Mouse (Mus musculus) right cerebral cortex, adult 2 months (tissue): Measurements from ENCODE around the gene Klf15.

ENCODE experiments used
- DNase-seq, 2 experiments: peaks; one replicate each; pipeline ENCODE4 v3.0.0; 2021 to 2022; ENCODE audit warnings: low spot score in 2 of 2

The Klf15 gene

DNA sequence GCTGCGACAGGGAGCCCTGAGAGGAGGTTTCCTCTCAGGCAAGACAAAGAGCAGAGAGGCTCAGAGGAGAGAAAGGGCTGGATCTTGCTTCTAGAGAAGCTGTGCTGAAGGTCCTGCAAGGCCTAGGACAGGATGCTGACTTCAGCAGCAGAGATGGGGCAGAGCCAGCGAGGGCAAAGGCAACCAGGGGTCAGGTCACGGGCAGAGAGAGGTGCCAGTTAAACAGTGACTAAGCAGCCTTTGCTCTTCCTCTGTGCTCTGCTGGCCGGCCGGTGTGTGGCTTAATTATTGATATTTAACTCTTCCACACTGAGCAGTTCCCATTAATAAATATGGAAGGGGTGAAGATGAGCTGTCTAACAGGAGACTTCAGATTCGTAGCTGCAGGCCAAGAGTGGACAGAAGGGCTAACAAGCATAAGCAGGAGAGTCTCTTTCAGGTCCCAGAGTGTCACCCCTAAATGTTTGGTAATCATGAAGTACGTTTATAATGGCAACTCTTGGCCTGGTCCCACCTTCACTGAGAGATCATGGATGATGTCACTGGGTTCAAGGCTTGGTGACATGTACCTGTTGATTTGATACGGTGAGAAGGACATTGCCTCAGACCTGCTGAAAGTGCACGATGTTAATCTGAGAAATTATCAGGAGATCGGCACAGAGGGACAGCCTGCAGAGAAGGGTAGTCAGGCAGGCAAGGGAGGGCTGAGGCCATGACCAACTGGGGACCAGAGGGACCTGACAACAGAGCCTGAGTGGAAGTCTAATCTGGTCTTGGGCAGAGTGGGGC, 29.8 kb downstream of the Klf15 start:
- DNase-seq, result no peak

DNA sequence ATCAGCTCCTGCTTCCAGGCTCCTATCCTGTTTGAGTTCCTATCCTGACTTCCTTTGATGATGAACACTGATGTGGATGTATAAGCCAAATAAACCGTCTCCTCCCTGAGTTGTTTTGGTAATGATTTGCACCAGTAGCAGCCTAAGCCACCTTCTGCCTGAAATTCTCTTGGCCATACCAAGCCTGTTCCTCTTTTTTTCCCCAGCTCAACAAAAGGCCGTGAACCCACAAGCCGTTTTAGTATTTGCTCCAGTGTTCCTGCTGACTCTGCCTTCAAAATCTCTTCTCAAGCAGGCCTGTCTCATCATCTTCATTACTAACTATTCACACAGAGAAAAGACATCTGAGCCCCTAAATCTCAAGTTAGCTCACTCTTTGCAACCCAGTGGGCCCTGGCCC, 31.8 kb downstream of the Klf15 start:
- DNase-seq, result no peak

DNA sequence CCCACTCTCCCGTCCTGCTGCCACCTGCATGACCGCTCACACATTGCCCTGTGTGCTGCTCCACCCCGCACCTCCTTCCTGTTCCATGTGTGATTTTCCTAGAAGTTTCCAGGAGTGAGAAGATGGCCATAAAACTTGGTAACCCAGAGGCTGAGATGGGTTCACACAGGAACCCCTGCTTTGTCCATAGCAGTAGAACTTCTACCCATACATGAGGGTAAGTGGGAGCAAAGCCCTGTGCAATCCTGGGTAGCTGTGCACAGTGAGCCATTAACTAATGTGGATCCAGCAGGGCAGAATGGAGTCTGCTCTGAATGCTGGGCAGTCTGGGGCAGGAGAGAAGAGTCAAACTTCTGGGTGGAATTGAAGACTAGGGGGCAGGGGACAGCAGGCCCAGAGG, 32.2 kb downstream of the Klf15 start:
- DNase-seq, result no peak

DNA sequence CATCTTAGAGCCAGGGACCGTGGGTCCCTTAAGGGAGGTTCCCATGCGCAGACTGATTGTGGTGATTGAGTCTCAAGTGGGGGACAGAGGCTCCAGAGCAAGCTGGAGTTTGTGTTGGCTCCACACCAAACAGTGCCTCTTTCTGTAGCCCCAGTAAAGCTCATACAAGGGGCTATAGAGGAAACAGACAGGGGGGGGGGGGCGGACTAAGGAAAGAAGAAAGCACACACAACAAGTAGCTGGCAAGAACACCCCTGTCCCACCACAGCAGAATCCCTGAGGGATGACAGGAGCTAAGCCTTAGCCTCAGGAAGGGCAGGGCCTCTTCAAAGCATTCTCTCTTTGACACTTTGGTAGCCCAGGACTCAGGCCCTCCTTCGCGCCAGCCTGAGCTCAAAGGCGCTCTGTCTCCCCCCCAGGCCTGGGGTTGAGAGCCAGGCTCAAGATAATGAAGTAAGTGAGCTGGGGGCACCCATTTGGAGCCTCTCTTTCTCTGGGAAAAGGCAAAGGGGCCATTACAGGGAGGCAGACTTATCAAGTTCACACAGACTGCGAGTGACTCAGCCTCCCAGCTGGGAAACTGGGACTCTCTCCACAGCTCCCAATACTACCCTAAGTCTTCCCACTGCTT, 33.0 kb downstream of the Klf15 start:
- no peak for DNase-seq

DNA sequence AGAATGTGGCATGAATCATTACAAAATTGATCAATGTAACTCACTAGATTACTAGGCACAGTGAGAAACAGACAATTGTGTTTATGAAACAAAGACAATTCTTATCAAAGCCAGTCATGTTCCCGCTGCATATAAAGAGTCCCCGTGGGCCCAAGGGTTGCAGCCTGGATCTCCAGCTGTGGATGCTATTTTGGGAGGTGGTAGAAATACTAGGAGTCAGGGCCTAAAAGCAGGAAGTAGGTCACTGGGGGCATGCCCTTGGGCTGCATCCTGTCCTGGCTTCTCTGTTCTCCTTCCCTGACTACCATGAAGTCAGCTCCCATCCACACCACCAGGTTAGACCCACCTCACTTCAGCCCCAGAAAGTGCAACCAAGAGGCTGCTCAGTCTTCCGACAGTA, 33.8 kb downstream of the Klf15 start:
- no peak for DNase-seq

DNA sequence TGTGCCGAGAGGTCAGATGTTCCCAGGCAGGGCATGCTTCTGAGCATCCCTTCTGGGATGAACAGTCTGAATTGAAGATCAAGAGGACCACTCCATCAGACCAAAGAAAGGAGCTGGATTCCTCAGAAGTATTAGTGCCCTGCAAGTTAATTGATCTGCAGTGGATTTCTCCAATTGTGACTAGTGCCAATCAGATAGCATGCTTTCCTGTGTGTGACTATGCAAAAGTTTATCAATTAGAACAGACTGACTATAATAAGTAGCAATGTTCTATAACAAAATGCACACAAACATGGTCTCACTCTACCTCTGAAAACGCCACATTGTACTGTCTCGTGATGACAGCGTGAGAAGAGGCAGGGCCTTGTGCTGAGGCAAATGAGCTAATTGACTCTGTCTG, 37.1 kb downstream of the Klf15 start:
- DNase-seq, result no peak

DNA sequence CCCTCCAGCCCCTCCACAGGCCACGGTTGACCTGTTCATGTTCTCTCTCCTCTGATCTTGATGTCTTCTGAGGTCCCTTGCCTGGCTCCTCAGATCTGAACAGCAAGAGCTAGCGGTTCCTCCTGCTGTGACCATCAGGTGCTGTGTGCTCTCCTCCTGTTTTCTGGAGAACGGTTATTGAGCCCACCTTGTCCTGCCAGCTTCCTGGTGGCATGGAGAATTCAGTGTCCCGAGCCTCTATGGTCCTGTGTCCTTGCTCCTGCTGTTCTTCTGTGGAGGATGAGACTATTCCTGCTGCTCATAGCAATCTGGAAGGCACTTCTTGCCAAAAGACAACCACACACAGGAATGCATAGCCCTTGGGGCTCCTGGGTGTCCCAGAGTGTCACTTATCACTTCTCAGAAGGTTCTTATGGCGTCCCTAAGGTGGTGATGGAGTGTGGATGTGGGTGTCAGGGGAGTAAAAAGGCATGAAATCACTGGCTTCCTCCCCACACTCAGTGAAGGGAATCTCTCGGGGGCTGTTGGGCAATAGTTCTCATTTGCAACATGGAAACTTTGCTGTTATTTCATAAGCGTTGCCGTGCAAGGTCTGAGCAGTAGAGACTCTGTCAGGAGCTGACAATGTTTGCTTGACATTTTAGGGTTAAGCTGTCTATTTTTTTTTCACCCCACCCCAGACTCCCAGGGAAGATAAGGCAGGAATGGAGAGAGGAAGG, 39.0 kb downstream of the Klf15 start:
- DNase-seq, result no peak

DNA sequence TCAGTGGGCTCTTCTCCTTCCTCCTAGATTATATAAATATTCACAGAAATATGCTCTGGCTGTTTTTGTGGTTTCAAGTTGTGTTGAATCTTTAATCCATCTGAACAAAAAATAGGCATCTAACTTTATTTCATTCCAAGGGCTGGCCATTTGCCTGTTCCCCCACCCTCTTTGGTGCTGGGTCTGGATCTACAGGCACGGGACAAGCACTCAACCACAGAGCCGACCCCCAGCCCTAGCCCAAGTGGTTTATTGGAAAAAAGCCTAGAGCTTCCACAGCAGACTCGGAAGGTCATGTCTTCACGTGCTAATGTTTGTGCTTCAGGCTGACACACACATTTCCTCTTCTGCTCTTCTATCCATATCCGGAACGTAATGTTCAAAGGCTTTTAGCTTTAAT, 43.5 kb downstream of the Klf15 start:
- no peak for DNase-seq

DNA sequence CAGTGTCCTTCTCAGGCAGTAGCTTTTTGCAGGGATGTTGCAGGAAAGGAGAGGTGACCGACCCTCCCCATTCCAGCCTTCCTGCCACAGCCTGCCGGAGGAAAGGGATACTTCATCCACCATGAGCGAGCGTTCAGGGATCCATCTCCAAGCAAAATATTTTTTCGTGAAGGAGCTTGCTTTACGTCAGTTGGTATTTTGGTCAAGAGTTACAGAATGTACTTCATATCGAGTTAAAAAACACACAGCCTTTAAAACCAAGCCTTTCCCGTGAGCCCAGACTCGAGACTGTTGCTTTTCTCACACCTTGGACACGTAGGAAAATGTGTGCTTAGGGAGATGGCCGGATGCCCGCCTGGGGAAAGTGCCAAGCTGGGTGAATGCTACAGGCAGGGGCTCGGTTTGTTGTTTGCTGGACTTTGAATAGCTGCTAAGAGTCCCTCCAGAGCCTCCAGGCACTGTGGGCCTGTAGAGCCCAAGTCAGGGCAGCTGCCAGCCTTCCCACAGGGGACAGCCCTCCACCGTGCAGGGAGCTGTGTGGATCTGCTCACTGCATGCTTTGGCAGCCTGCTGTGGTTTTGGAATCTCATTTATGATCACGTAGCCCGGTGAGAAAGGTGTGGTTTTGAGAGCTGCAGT, 44.4 kb downstream of the Klf15 start:
- peak; percentile 78 to 87 for DNase-seq

DNA sequence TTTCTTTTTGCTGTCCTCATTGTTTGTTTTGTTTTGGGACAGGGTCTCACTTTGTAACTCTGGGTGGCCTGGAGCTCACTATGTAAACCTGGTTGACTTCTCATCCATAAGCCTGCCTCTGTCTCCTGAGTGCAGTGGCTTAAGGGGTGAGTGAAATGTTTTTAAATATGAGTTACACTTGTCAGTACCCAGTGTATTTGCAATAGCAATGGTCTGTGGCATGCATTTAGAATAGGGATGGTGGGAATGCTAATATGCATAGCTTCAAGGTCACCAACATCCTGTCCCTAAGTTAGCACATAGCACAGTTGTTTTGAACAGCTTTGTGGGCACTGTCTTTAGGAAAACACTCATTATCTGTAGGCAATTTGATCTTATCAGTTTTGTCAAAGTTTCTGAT, 45.1 kb downstream of the Klf15 start:
- DNase-seq, result no peak

DNA sequence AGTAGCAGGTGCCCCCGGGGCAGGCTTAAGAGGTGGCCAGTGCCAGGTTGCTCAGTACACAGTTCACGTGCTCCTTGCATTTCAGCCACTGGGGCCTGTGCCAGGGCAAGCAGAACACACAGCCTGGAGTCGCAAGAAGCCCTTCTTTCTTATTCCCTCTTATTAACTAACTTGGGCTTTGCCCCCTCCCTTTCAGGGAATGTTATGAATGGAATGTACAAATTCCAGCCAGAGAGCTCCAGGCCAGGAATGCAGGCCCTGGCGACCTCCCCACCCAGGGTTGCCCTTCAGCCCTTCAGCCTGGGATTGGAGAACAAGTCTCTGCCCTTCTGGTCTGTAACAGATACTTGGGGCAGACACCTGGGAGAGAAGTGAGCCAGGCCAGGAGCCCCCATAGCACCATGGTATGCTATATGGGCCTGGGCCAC, 45.8 kb downstream of the Klf15 start:
- peak in 1 of 2 experiments; percentile 19 for DNase-seq

DNA sequence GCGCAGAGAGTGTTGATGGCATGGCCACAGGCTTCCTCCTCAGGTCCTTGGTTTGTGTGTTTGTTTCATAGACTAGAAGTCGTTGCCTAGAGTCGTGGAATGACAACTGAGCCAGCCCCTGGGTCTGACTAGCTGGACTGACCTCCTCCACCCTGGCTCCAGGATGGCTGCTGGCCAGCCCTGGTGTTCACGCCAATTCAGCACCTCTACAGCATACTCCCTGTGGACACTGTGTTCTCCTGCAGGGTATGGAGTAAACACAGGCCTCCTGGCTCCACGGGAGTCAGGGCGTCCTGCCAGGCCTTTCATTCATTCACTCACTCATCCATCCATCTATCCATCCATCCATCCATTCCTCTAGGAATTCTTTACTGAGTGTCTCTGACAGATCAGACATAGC, 46.7 kb downstream of the Klf15 start:
- DNase-seq, result no peak

DNA sequence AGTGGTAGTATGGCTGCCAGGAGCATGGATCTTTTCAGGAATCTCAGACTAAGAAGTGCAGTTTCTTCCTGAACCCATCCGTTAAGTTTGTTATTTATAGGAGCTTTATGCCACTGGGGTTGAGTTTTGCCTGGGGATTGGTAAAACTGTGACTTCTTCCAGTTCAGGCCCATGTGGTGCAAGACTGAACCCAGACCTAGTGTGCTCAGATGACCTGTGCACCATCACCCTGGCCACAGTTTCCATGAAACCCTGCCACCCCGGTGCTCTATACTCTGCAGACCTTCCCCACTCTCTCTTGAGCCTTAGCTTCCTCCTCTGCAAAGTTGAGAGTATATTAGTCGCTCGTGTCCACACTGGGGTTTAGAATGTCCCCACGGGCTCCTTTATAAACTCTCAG, 50.0 kb downstream of the Klf15 start:
- no peak for DNase-seq

DNA sequence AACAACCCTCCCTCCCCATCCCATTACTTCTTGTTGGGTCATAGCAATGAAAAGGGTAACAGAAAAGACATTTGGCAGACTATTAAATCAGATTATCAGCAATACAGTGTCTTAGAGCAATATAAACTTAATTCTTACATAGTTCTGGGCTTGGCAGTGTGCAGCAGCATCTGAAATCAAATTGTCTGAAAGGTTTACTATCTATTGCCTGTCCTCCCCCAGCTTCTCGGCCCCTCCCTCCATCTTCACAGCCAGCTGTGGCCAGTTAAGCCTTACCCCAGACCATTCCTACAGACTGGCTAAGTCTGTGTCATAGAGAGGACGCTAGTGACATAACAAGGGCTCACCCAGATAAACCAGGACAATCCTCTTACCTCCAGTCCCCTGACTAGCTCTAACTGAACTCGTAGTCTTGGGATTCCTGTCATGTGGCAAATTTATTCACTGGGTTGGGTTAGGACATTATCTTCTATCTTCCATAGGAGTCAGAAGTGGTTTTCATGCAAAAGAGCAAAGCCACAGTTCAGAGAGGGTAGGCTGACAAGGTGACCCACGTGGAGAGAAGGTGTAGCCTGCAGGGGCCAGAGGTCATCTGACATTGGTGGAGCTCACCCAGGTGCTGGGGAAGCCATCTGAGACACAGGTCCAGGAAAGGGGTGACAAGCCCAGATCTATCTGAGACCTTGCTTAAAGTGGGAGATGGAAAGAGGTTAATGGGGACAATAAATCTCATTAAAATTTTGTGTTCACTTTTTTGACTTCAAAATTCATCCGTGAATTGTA, 50.9 kb downstream of the Klf15 start:
- no peak for DNase-seq

DNA sequence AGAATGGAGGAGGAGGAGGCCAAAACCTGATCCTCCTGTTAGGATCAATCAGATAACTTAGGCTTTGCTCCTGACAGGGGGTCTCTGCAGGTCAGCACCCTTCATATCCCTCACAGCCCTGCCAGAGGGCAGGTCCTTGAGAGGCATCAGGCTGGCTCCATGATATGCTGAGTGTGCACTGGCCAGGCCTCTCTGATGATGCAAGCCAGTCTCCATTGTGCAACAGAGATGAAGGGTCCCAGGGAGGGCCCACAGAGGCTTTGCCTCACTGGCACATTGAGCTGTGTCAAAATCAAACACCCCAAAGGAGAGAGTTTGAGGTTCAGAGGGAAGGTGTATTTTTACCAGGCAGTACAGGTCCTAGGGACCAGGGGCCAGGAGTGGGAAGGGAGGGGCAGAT, 52.0 kb downstream of the Klf15 start:
- no peak for DNase-seq

DNA sequence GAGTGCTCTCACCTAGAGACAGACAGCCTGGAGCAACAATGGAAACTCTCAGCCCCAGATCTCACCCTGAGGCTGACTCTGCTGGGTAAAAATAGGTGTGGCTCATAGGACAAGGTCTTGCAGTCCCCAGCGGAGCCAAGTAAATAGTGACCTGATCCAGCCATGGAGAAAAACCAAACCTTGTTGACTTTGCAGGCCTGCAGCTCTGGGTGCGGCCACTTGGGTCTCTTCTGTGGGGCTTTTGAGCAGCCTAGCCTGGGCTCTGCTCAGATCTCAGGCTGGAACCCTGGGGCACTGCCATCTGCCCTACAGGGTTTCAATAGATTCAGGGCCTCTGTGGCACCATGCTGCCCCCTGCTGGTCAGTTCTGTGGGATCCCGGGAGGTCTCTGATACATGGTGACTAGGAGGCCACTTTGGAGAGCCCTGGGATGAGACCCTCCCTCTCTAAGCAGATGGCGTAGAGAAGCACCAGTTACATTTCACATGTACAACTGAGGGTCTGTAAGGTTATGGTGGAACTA, 52.6 kb downstream of the Klf15 start:
- peak; percentile 88 to 89 for DNase-seq

DNA sequence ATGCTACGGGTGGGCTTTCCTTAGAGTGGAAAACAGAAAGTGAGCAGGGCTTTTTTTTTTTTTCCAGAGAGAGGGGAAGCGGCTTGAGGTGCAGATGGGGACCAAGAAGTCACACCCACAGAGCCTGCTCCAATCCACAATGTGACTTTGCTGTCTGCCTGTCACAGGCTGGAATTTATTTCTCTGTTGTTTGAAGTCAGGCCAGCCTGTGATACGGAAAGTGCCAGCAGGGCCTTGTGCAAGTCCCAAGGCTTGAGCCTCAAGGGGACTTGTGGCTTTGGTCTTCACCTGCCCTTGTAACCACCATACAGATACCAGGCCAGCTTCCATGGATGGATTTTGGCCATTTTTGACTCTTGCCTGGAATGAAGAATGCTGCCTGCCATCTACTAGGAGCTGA, 56.5 kb downstream of the Klf15 start:
- no peak for DNase-seq

DNA sequence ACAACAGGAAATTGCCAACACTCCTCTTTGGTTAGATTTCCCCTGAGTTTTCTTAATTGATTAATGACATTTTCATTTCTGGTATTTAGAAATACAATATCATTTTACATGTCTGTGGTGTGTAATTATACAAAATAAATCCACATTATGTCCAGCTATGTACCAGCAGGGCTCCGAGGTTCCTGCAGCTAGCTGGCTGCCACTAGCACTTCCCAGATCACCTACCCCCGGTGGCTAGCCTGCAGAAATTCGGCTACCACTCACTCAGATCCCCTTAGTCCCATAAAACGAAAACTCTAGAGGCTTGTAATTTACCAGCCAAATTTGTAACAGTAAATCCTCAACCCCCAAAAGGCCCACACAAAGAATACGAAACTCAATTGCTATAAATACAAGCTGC, 57.0 kb downstream of the Klf15 start:
- DNase-seq, result no peak
